8 mouse cellular contexts compared by ENCODE assay signal in genomic region chr11:53890906-53891504, GRCm38 (mm10). TPM values are rescaled to one million over a fixed set of nuclear protein-coding genes. Genes with fewer than 3 reads are reported as not detected.
A peak's percentile ranks its signal among the peaks of the same experiment; 100 is the strongest.
DNase-seq lines count a peak whose midpoint lies in the region; ATAC-seq and TF ChIP-seq lines count a peak whose summit lies in the region.

No protein-coding gene starts in this region.

- DNase-seq in kidney, postnatal 10 days: no peak
- no peak for DNase-seq in limb, embryonic 14.5 days (ENCODE audit: low spot score)
- no peak for DNase-seq in left cerebral cortex, adult 11 months (ENCODE audit: low spot score)
- DNase-seq in right cerebral cortex, adult 18-20 months: no peak

- peak overlapping the region; percentile 55 for H3K4me3 ChIP-seq in kidney, embryonic 16.5 days (ENCODE audit: low read length)
- H3K4me3 ChIP-seq in brown adipose tissue, adult 24 weeks (ENCODE audit: insufficient read depth, low read depth, low read length): peak overlapping the region; percentile 77
- peak overlapping the region; percentile 54 for H3K4me3 ChIP-seq in forebrain, embryonic 13.5 days
- peak overlapping the region; percentile 57 for H3K4me3 ChIP-seq in limb, embryonic 14.5 days (replicated peaks; ENCODE audit: low read length)
- H3K4me3 ChIP-seq in neural tube, embryonic 15.5 days (replicated peaks): peak overlapping the region; percentile 60

- peak overlapping the region; percentile 89 for H3K4me2 ChIP-seq in kidney, embryonic 16.5 days (replicated peaks; ENCODE audit: low read depth, low read length)
- peak overlapping the region; percentile 85 for H3K4me2 ChIP-seq in forebrain, embryonic 13.5 days
- H3K4me2 ChIP-seq in limb, embryonic 14.5 days (replicated peaks; ENCODE audit: low read depth, low read length, severe bottlenecking): peak overlapping the region; percentile 87
- H3K4me2 ChIP-seq in neural tube, embryonic 15.5 days: peak overlapping the region; percentile 84

- TF ChIP-seq POLR2A in limb, embryonic 14.5 days (IDR thresholded peaks at IDR 0.05; ENCODE audit: borderline replicate concordance, extremely low read depth, insufficient read depth, insufficient read length): no peak

- H3K36me3 ChIP-seq in kidney, embryonic 16.5 days (ENCODE audit: insufficient read depth, low read length): no peaks in the 10 kb centered on the region
- no peaks in the 10 kb centered on the region for H3K36me3 ChIP-seq in forebrain, embryonic 13.5 days (ENCODE audit: poor library complexity, severe bottlenecking)
- no peaks in the 10 kb centered on the region for H3K36me3 ChIP-seq in limb, embryonic 14.5 days (ENCODE audit: control insufficient read depth, insufficient read depth, low read length)
- H3K36me3 ChIP-seq in neural tube, embryonic 15.5 days: peaks cover 4% of the 10 kb centered on the region; the same call in 1 of the 2 replicates

- 1% methylated on average over 33 of the region's 33 CpGs for WGBS in kidney, embryonic 16.5 days
- WGBS in forebrain, embryonic 13.5 days: 2% methylated on average over 33 of the region's 33 CpGs
- WGBS in limb, embryonic 14.5 days: 6% methylated on average over 33 of the region's 33 CpGs
- WGBS in neural tube, embryonic 15.5 days: 2% methylated on average over 33 of the region's 33 CpGs

- no peaks in the 10 kb centered on the region for H3K9me3 ChIP-seq in kidney, embryonic 16.5 days (ENCODE audit: low read length)
- H3K9me3 ChIP-seq in forebrain, embryonic 13.5 days (replicated peaks): no peaks in the 10 kb centered on the region
- H3K9me3 ChIP-seq in limb, embryonic 14.5 days (ENCODE audit: control insufficient read depth, low read length): no peaks in the 10 kb centered on the region
- H3K9me3 ChIP-seq in neural tube, embryonic 15.5 days (replicated peaks): no peaks in the 10 kb centered on the region

- peak overlapping the region; percentile 71 for H3K9ac ChIP-seq in kidney, embryonic 16.5 days (replicated peaks; ENCODE audit: low read length)
- H3K9ac ChIP-seq in forebrain, embryonic 13.5 days: peak overlapping the region; percentile 69
- H3K9ac ChIP-seq in limb, embryonic 14.5 days (ENCODE audit: low read depth, low read length, severe bottlenecking): peak overlapping the region; percentile 66
- peak overlapping the region; percentile 68 for H3K9ac ChIP-seq in neural tube, embryonic 15.5 days (replicated peaks)

- H3K27ac ChIP-seq in kidney, embryonic 16.5 days (ENCODE audit: low read length): 0 out of 2 replicates have a peak overlapping the region, but pooled peaks have one; percentile 41
- peak overlapping the region; percentile 58 for H3K27ac ChIP-seq in brown adipose tissue, adult 24 weeks (replicated peaks; ENCODE audit: low read depth, low read length)
- no peak overlapping the region for H3K27ac ChIP-seq in forebrain, embryonic 13.5 days
- 0 out of 2 replicates have a peak overlapping the region, but pooled peaks have one; percentile 19 for H3K27ac ChIP-seq in limb, embryonic 14.5 days (replicated peaks; ENCODE audit: low read depth, low read length)
- peak overlapping the region; percentile 54; the same call in 1 of the 2 replicates for H3K27ac ChIP-seq in neural tube, embryonic 15.5 days (replicated peaks)

- no peaks in the 10 kb centered on the region for H3K27me3 ChIP-seq in kidney, embryonic 16.5 days (ENCODE audit: insufficient read depth, low read length)
- no peaks in the 10 kb centered on the region for H3K27me3 ChIP-seq in forebrain, embryonic 13.5 days
- no peaks in the 10 kb centered on the region for H3K27me3 ChIP-seq in limb, embryonic 14.5 days (ENCODE audit: control insufficient read depth, insufficient read depth, low read length)
- H3K27me3 ChIP-seq in neural tube, embryonic 15.5 days (replicated peaks): no peaks in the 10 kb centered on the region

- H3K4me1 ChIP-seq in kidney, embryonic 16.5 days (ENCODE audit: insufficient read depth, low read length): peaks cover 36% of the 10 kb centered on the region
- peaks cover 9% of the 10 kb centered on the region for H3K4me1 ChIP-seq in brown adipose tissue, adult 24 weeks (ENCODE audit: control insufficient read depth, insufficient read depth, insufficient read length, low read length)
- peaks cover 13% of the 10 kb centered on the region for H3K4me1 ChIP-seq in forebrain, embryonic 13.5 days
- peaks cover 9% of the 10 kb centered on the region; the same call in 1 of the 2 replicates for H3K4me1 ChIP-seq in limb, embryonic 14.5 days (ENCODE audit: control insufficient read depth, insufficient read depth, low read length)
- peaks cover 34% of the 10 kb centered on the region for H3K4me1 ChIP-seq in neural tube, embryonic 15.5 days

- ATAC-seq in kidney, embryonic 16.5 days (ENCODE audit: low FRiP score, low TSS enrichment): 0 out of 2 replicates have a peak, but pooled peaks have one; percentile 7
- ATAC-seq in forebrain, embryonic 13.5 days: peak; percentile 2; the same call in 1 of the 2 replicates
- ATAC-seq in limb, embryonic 14.5 days (ENCODE audit: low FRiP score, low read depth): no peak; the same call in 1 of the 2 replicates
- peak; percentile 56 for ATAC-seq in neural tube, embryonic 15.5 days (ENCODE audit: low FRiP score)

RNA-seq across cellular contexts. Expression of gene Slc22a5, which starts 0.5 kb away (rescaled TPM):
- polyA plus RNA-seq in kidney, embryonic 16.5 days (2015; fragmentation: Nextera tagmentation; extraction: Ambion mirVana): 17.3 and 18.4 TPM in 2 replicates
- polyA plus RNA-seq in brown adipose tissue, adult 24 weeks (2012; ENCODE audit: insufficient read depth, insufficient read length, missing spikeins): 22.0 and 24.9 TPM in 2 replicates
- 6.9 and 8.7 TPM in 2 replicates for polyA plus RNA-seq in forebrain, embryonic 13.5 days (2015; fragmentation: Nextera tagmentation; extraction: Ambion mirVana)
- polyA plus RNA-seq in limb, embryonic 14.5 days (2012; rRNA removed): 11.4 and 13.2 TPM in 2 replicates
- polyA plus RNA-seq in limb, embryonic 14.5 days (2014; fragmentation: Nextera tagmentation; extraction: Ambion mirVana): 8.9 TPM in 2 replicates
- polyA plus RNA-seq in neural tube, embryonic 15.5 days (2015; fragmentation: Nextera tagmentation; extraction: Ambion mirVana): 8.6 and 10.6 TPM in 2 replicates

RNA-seq across cellular contexts. Expression of gene Gm12216, which starts 31.9 kb away (rescaled TPM):
- 1.1 and 2.1 TPM in 2 replicates for polyA plus RNA-seq in kidney, embryonic 16.5 days (2015; fragmentation: Nextera tagmentation; extraction: Ambion mirVana)
- polyA plus RNA-seq in brown adipose tissue, adult 24 weeks (2012; ENCODE audit: insufficient read depth, insufficient read length, missing spikeins): 6.5 and 7.8 TPM in 2 replicates
- polyA plus RNA-seq in forebrain, embryonic 13.5 days (2015; fragmentation: Nextera tagmentation; extraction: Ambion mirVana): 0.41 TPM in 1 of 2 replicates, not detected in the other
- polyA plus RNA-seq in limb, embryonic 14.5 days (2012; rRNA removed): 0.43 and 0.51 TPM in 2 replicates
- 0.66 and 0.74 TPM in 2 replicates for polyA plus RNA-seq in limb, embryonic 14.5 days (2014; fragmentation: Nextera tagmentation; extraction: Ambion mirVana)
- 0.79 and 2.8 TPM in 2 replicates for polyA plus RNA-seq in neural tube, embryonic 15.5 days (2015; fragmentation: Nextera tagmentation; extraction: Ambion mirVana)
